Mouse (Mus musculus) CH12.LX (cell line): ENCODE measurements around the gene Sned1. TPM values are rescaled to one million over a fixed set of nuclear protein-coding genes. Genes with fewer than 3 reads are reported as not detected.

Source experiments
- DNase-seq: peaks from one replicate; pipeline ENCODE4 v3.0.0-alpha.2; 2013; ENCODE audit errors: extremely low read depth
- H3K27ac ChIP-seq: 2 replicates; pipeline ENCODE4 v1.5.1; 2012; ENCODE audit warnings: low read depth, mild to moderate bottlenecking, control low read depth, moderate library complexity; ENCODE audit not compliant: insufficient read depth
- H3K27me3 ChIP-seq: replicated peaks from 2 replicates; pipeline ENCODE3; 2012; ENCODE audit warnings: inconsistent platforms
- H3K36me3 ChIP-seq, 2 experiments: replicated peaks in 1 of 2; 2 replicates each; pipeline versions ENCODE3 to v1.6.1; 2012; ENCODE audit warnings: inconsistent platforms in 1 of 2, low read length in 1 of 2, mild to moderate bottlenecking in 1 of 2, mixed read lengths in 1 of 2, moderate library complexity in 1 of 2; ENCODE audit not compliant: control insufficient read depth in 1 of 2, insufficient read depth in 1 of 2
- H3K4me1 ChIP-seq, 2 experiments: 2 replicates each; pipeline ENCODE4 v1.6.1; 2012; ENCODE audit warnings: inconsistent platforms in 1 of 2, moderate library complexity in 1 of 2; ENCODE audit not compliant: insufficient read depth in 2 of 2, control insufficient read depth in 1 of 2
- H3K4me2 ChIP-seq: 2 replicates; pipeline ENCODE4 v1.6.1; 2012; ENCODE audit warnings: low read depth, mild to moderate bottlenecking, control low read depth; ENCODE audit not compliant: poor library complexity, insufficient read depth, severe bottlenecking
- H3K4me3 ChIP-seq, 3 experiments: fragments of 150-350 bp in 1 of 3; sonication (generic) in 1 of 3; replicated peaks in 1 of 3; 2 replicates each; pipeline versions ENCODE3 to v1.5.1; 2011 to 2012; ENCODE audit warnings: low read depth in 2 of 3, low read length in 2 of 3, mild to moderate bottlenecking in 2 of 3, moderate library complexity in 2 of 3, control low read depth in 1 of 3, improper control_type of control experiment in 1 of 3, inconsistent platforms in 1 of 3, mixed read lengths in 1 of 3; ENCODE audit not compliant: poor library complexity in 1 of 3
- H3K79me2 ChIP-seq: replicated peaks from 2 replicates; pipeline ENCODE4 v1.6.1; 2012; ENCODE audit warnings: mild to moderate bottlenecking, moderate library complexity; ENCODE audit not compliant: control insufficient read depth, poor library complexity, insufficient read depth, severe bottlenecking; ENCODE audit errors: extremely low read depth
- H3K9ac ChIP-seq: 2 replicates; pipeline ENCODE4 v1.6.1; 2012; ENCODE audit warnings: low read depth, mild to moderate bottlenecking, control low read depth, moderate library complexity; ENCODE audit not compliant: insufficient read depth
- H3K9me3 ChIP-seq: replicated peaks from 2 replicates; pipeline ENCODE3; 2012; ENCODE audit warnings: low read length, inconsistent platforms, mixed read lengths
- BHLHE40 ChIP-seq: IDR thresholded peaks from 2 replicates; pipeline ENCODE4 v1.6.1; 2011; ENCODE audit warnings: mild to moderate bottlenecking, low read depth, low read length, improper control_type of control experiment
- CHD1 ChIP-seq: IDR thresholded peaks from 2 replicates; pipeline ENCODE4 v1.6.1; 2012; ENCODE audit warnings: low read depth, low read length, improper control_type of control experiment, inconsistent platforms
- ELF1 ChIP-seq: IDR thresholded peaks from 2 replicates; pipeline ENCODE4 v1.6.1; 2014; ENCODE audit warnings: low read depth, mild to moderate bottlenecking, inconsistent platforms, low read length, improper control_type of control experiment
- EP300 ChIP-seq: IDR thresholded peaks from 2 replicates; pipeline ENCODE4 v1.6.1; 2011; ENCODE audit warnings: low read length, improper control_type of control experiment
- ETS1 ChIP-seq: conservative IDR thresholded peaks from 2 replicates; pipeline ENCODE4 v1.6.1; 2012; ENCODE audit warnings: low read depth, mild to moderate bottlenecking, inconsistent platforms, low read length, improper control_type of control experiment, moderate library complexity
- GABPA ChIP-seq: IDR thresholded peaks from 2 replicates; pipeline ENCODE4 v1.6.1; 2012; ENCODE audit warnings: low read depth, low read length, improper control_type of control experiment, inconsistent platforms; ENCODE audit not compliant: insufficient replicate concordance
- IRF4 ChIP-seq: IDR thresholded peaks from 2 replicates; pipeline ENCODE4 v1.6.1; 2014; ENCODE audit warnings: low read depth, mild to moderate bottlenecking, inconsistent platforms, low read length, improper control_type of control experiment
- JUN ChIP-seq: IDR thresholded peaks from 2 replicates; pipeline ENCODE4 v1.6.1; 2011; ENCODE audit warnings: low read depth, mild to moderate bottlenecking, low read length, improper control_type of control experiment, moderate library complexity; ENCODE audit not compliant: insufficient read depth
- MAFK ChIP-seq: IDR thresholded peaks from 2 replicates; pipeline ENCODE4 v1.6.1; 2011; ENCODE audit warnings: low read length, improper control_type of control experiment; ENCODE audit not compliant: insufficient replicate concordance
- MEF2A ChIP-seq: IDR thresholded peaks from 2 replicates; pipeline ENCODE4 v1.6.1; 2014; ENCODE audit warnings: low read depth, mild to moderate bottlenecking, inconsistent platforms, low read length, improper control_type of control experiment, borderline replicate concordance
- MYC ChIP-seq: IDR thresholded peaks from 2 replicates; pipeline ENCODE4 v1.6.1; 2011; ENCODE audit warnings: low read depth, mild to moderate bottlenecking, improper control_type of control experiment, low read length
- NELFE ChIP-seq: IDR thresholded peaks from 2 replicates; pipeline ENCODE4 v1.6.1; 2011; ENCODE audit warnings: low read depth, low read length, improper control_type of control experiment
- NRF1 ChIP-seq: IDR thresholded peaks from 2 replicates; pipeline ENCODE4 v1.6.1; 2014; ENCODE audit warnings: low read depth, mild to moderate bottlenecking, inconsistent platforms, low read length, improper control_type of control experiment, moderate library complexity
- POLR2A ChIP-seq: IDR thresholded peaks from 2 replicates; pipeline ENCODE4 v1.6.1; 2011; ENCODE audit warnings: low read depth, mild to moderate bottlenecking, improper control_type of control experiment, low read length
- RAD21 ChIP-seq: IDR thresholded peaks from 2 replicates; pipeline ENCODE4 v1.6.1; 2011; ENCODE audit warnings: low read depth, mild to moderate bottlenecking, low read length, improper control_type of control experiment, moderate library complexity
- RCOR1 ChIP-seq: conservative IDR thresholded peaks from 2 replicates; pipeline ENCODE4 v1.6.1; 2012; ENCODE audit warnings: low read depth, mild to moderate bottlenecking, inconsistent platforms, low read length, improper control_type of control experiment
- SMC3 ChIP-seq: IDR thresholded peaks from 2 replicates; pipeline ENCODE4 v1.6.1; 2011; ENCODE audit warnings: low read depth, low read length, improper control_type of control experiment
- TCF12 ChIP-seq: IDR thresholded peaks from 2 replicates; pipeline ENCODE4 v1.6.1; 2014; ENCODE audit warnings: low read depth, mild to moderate bottlenecking, inconsistent platforms, low read length, improper control_type of control experiment
- UBTF ChIP-seq: IDR thresholded peaks from 2 replicates; pipeline ENCODE4 v1.6.1; 2012; ENCODE audit warnings: low read depth, mild to moderate bottlenecking, inconsistent platforms, low read length, improper control_type of control experiment, moderate library complexity
- USF1 ChIP-seq: IDR thresholded peaks from 2 replicates; pipeline ENCODE4 v1.6.1; 2014; ENCODE audit warnings: low read depth, mild to moderate bottlenecking, inconsistent platforms, low read length, improper control_type of control experiment
- ZNF384 ChIP-seq: IDR thresholded peaks from 2 replicates; pipeline ENCODE4 v1.6.1; 2012; ENCODE audit warnings: low read depth, low read length, improper control_type of control experiment, inconsistent platforms
- dilution Hi-C: fragments of 300-500 bp; cut with MboI; formaldehyde crosslinking; loops from 2 replicates; pipeline ENCODE4 v1.14.3; 2020; ENCODE audit warnings: low sequenced_read_pairs; ENCODE audit not compliant: extremely low pct_unique_long_range_greater_than_20kb, extremely low pct_ligation_motif_present
- in situ Hi-C: fragments of 300-500 bp; cut with MboI; formaldehyde crosslinking; loops from 3 replicates; pipeline ENCODE4 v1.14.3; 2019; ENCODE audit warnings: low sequenced_read_pairs, low pct_ligation_motif_present, low pct_unique_long_range_greater_than_20kb, mixed read lengths
- polyA plus RNA-seq: library from polyadenylated mRNA; unstranded; fragments of >175 nt; gene quantifications from 2 replicates; pipeline ENCODE4 v1.2.1, GENCODE M21; 2012; ENCODE audit warnings: low read depth; ENCODE audit not compliant: insufficient read length
- total RNA-seq, 2 experiments: library from RNA; depleted of rRNA; stranded (reverse); fragments of 300-350 nt in 1 of 2; fragments of >200 nt in 1 of 2; gene quantifications; 2 replicates each; pipeline ENCODE4 v1.2.3; 2012 to 2014

Sned1 gene
- total and polyA plus RNA-seq, 3 experiments = 0.52 to 1.1 (median 0.59) TPM

DNA sequence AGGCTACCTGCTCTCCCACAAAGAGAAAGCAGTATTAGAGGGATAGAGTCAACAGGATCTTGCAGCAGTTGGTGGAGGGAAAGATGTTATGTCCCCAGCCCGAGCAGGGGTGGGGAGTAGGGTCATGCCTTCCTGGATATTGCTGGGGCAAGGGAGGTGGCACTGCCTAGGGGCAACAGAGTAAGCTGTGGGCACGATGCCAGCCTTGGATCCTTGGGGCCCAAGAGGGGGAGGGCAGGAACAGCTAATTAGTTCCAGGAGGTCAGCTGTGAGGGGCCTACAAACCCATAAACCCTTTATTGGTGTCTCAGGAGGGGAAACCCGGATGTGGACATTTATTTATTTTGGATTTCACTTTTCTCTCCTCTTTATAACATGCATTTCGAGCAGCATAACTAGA is 10.4 kb upstream of the Sned1 start:
- Histone ChIP-seq H3K4me3 (no peak overlapping the region), H3K4me2 (no peak overlapping the region), H3K79me2 (no peaks in the 10 kb centered on the region), H3K27ac (no peak overlapping the region), H3K27me3 (peaks cover 92% of the 10 kb centered on the region), H3K4me1 (no peaks in the 10 kb centered on the region), H3K36me3 (no peaks in the 10 kb centered on the region), H3K9me3 (no peaks in the 10 kb centered on the region), H3K9ac (no peak overlapping the region)
- dilution Hi-C loops = no loop called here
- no peak for TF ChIP-seq POLR2A
- in situ Hi-C loops = loop anchor here (10.0 kb wide), 1 partner anchor 60 kb away; no protein-coding TSS in a partner anchor
- DNase-seq = no peak

DNA sequence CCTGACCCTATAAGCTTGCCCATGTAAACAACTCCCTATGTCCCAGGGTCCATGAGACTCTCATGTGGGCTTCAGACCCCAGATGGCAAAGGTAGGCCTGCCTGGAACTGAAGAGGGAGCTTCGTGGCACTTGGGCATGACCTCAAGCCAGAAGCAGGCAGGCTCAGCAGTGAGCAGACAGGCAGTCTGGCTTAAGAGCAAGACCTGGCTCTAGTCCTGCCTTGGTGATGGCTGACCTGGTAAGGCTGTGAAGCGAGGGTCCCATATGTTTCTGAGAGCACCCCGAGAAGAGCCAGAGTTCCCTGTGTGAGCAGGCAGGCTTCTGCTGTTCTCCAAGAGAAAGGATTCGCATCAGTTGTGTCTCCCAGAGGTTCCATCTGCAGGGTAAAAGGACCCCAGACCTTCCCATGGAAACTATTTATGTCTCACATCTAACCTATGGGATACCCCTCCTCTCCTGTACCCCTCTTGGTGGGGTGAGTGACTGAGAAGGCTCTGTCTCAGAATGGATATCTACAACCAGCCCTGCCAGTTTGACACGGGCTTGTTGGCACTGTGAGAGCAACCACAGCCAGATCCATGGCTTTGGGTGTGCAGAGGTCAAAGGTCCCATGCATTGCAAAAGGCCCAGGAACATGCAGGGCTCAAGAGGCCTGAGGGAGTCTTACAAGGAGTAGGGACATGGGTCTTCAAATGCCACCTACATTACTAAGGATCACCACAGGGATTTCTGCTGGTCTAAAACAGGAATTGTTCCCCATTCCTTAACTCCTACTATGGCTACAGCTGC is 9.7 kb upstream of the Sned1 start:
- no peak for TF ChIP-seq ZNF384
- no peak for TF ChIP-seq UBTF
- no peak for DNase-seq
- no peak overlapping the region for H3K4me2 ChIP-seq
- H3K9me3 ChIP-seq = no peaks in the 10 kb centered on the region
- no peaks in the 10 kb centered on the region for H3K4me1 ChIP-seq
- in situ Hi-C loops = loop anchor here (10.0 kb wide), 1 partner anchor 59 kb away; no protein-coding TSS in a partner anchor
- no peaks in the 10 kb centered on the region for H3K36me3 ChIP-seq
- H3K4me3 ChIP-seq = no peak overlapping the region
- H3K27ac ChIP-seq = no peak overlapping the region
- H3K9ac ChIP-seq = no peak overlapping the region
- H3K79me2 ChIP-seq = no peaks in the 10 kb centered on the region
- dilution Hi-C loops = no loop called here
- H3K27me3 ChIP-seq = peaks cover 90% of the 10 kb centered on the region

DNA sequence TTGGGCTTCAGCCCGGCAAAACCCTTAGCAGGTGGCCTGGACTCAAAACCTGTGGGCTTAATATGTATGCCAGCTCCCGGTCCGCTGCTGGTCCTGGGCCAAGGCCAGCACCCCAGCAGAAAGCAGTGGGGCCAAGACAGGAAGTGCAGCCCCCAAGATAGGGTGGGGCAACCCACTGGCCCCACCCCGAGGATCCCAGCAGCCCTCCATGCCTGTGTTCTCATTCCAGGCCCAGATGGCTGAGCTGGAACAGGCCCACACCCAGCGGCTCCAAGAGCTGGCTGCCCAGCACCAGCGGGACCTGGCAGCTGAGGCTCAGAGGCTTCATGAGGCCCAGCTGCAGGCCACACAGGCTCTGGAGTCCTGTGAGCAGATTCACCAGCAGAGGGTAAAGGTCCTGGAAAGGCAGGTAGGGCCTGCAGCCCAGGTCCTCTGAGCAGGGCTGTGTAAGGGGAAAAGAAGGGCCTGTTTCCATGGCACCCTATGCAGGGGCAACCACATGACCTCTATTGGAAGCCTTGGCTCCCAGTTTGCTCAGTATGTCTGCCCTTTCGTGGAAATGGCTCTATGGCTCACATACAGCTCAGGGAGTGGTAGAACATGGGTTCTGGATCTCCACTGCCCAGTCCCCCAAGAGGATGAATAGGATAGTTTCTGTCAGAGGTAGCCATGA is 8.2 kb upstream of the Sned1 start:
- dilution Hi-C loops = no loop called here
- H3K36me3 ChIP-seq = no peaks in the 10 kb centered on the region
- H3K79me2 ChIP-seq = no peaks in the 10 kb centered on the region
- no peak overlapping the region for H3K27ac ChIP-seq
- H3K9me3 ChIP-seq = no peaks in the 10 kb centered on the region
- H3K4me2 ChIP-seq = no peak overlapping the region
- in situ Hi-C loops = loop anchor here (10.0 kb wide), 1 partner anchor 57 kb away; no protein-coding TSS in a partner anchor
- no peak overlapping the region for H3K4me3 ChIP-seq
- H3K27me3 ChIP-seq = peaks cover 92% of the 10 kb centered on the region
- TF ChIP-seq EP300 (no peak), RCOR1 (no peak), MAFK (no peak), RAD21 (no peak), BHLHE40 (no peak), SMC3 (no peak), MEF2A (no peak), GABPA (no peak), TCF12 (no peak), USF1 (no peak), IRF4 (no peak), ZNF384 (no peak), NELFE (no peak), JUN (no peak), MYC (no peak), CHD1 (no peak), NRF1 (no peak), UBTF (no peak), ETS1 (no peak), ELF1 (no peak)
- H3K4me1 ChIP-seq = no peaks in the 10 kb centered on the region
- H3K9ac ChIP-seq = no peak overlapping the region
- DNase-seq = no peak
